Mouse (Mus musculus): ENCODE results near the gene Supt16.

GRCm38 (mm10) chr14:52160911-52161310 is 36.3 kb downstream of the Supt16 start:
- TF ChIP-seq CTCF (IDR thresholded peaks at IDR 0.05; ENCODE audit: low read depth, low read length): no peak
- no peak for TF ChIP-seq POLR2A (IDR thresholded peaks at IDR 0.05; ENCODE audit: extremely low read depth, insufficient read depth, low read length)

All from liver, adult 2 months (tissue).